Mouse (Mus musculus): Measurements from ENCODE around the gene Tyw5.
A peak's percentile ranks its signal among the peaks of the same experiment; 100 is the strongest.

Tyw5 gene

GRCm38 (mm10) chr1:57388402-57389155 is 18.3 kb downstream of the Tyw5 start:
- no peak for ATAC-seq (ENCODE audit: insufficient number of reproducible peaks, low FRiP score, low TSS enrichment)

- no peak for ATAC-seq (ENCODE audit: insufficient number of reproducible peaks, low FRiP score, low TSS enrichment)
Observed at GRCm38 (mm10) chr1:57387876-57388275, 19.0 kb downstream of the Tyw5 start.

GRCm38 (mm10) chr1:57386519-57386918 is 20.4 kb downstream of the Tyw5 start:
- no peak for ATAC-seq (ENCODE audit: insufficient number of reproducible peaks, low FRiP score, low TSS enrichment)

- peak; percentile 95 for ATAC-seq (ENCODE audit: insufficient number of reproducible peaks, low FRiP score, low TSS enrichment)
Observed at GRCm38 (mm10) chr1:57377376-57378341, 29.2 kb downstream of the Tyw5 start, which contains the start of gene 1700066M21Rik. Gene 1700066M21Rik (plus strand): TSS chr1:57377620.

- ATAC-seq (ENCODE audit: insufficient number of reproducible peaks, low FRiP score, low TSS enrichment): no peak
Observed at GRCm38 (mm10) chr1:57376806-57377205, 30.1 kb downstream of the Tyw5 start.

- no peak for ATAC-seq (ENCODE audit: insufficient number of reproducible peaks, low FRiP score, low TSS enrichment)
Observed at GRCm38 (mm10) chr1:57375276-57375675, 31.6 kb downstream of the Tyw5 start.

GRCm38 (mm10) chr1:57370451-57370850 is 36.5 kb downstream of the Tyw5 start:
- no peak for ATAC-seq (ENCODE audit: insufficient number of reproducible peaks, low FRiP score, low TSS enrichment)

- no peak for ATAC-seq (ENCODE audit: insufficient number of reproducible peaks, low FRiP score, low TSS enrichment)
Observed at GRCm38 (mm10) chr1:57369111-57369510, 37.8 kb downstream of the Tyw5 start.

GRCm38 (mm10) chr1:57367446-57367845 is 39.5 kb downstream of the Tyw5 start:
- no peak for ATAC-seq (ENCODE audit: insufficient number of reproducible peaks, low FRiP score, low TSS enrichment)

- ATAC-seq (ENCODE audit: insufficient number of reproducible peaks, low FRiP score, low TSS enrichment): no peak
Observed at GRCm38 (mm10) chr1:57358546-57358945, 48.4 kb downstream of the Tyw5 start.

GRCm38 (mm10) chr1:57351941-57352340 is 55.0 kb downstream of the Tyw5 start:
- ATAC-seq (ENCODE audit: insufficient number of reproducible peaks, low FRiP score, low TSS enrichment): no peak

- ATAC-seq (ENCODE audit: insufficient number of reproducible peaks, low FRiP score, low TSS enrichment): no peak
Observed at GRCm38 (mm10) chr1:57347487-57347886, 59.4 kb downstream of the Tyw5 start.

GRCm38 (mm10) chr1:57341197-57341596 is 65.7 kb downstream of the Tyw5 start:
- ATAC-seq (ENCODE audit: insufficient number of reproducible peaks, low FRiP score, low TSS enrichment): no peak

GRCm38 (mm10) chr1:57339156-57339796 is 67.6 kb downstream of the Tyw5 start:
- ATAC-seq (ENCODE audit: insufficient number of reproducible peaks, low FRiP score, low TSS enrichment): no peak
